Mouse (Mus musculus) right cerebral cortex, adult 2 months (tissue): ENCODE data around the gene Prkca.
A peak's percentile ranks its signal among the peaks of the same experiment; 100 is the strongest.
"Not testable (repeated sequence)": the region's sequence is repeated elsewhere in the genome, so short reads cannot be mapped to it uniquely, and the experiment has no call there.

Experiments
- DNase-seq, 2 experiments: peaks; one replicate each; pipeline ENCODE4 v3.0.0; 2021 to 2022; ENCODE audit warnings: low spot score in 2 of 2

Gene Prkca

DNA sequence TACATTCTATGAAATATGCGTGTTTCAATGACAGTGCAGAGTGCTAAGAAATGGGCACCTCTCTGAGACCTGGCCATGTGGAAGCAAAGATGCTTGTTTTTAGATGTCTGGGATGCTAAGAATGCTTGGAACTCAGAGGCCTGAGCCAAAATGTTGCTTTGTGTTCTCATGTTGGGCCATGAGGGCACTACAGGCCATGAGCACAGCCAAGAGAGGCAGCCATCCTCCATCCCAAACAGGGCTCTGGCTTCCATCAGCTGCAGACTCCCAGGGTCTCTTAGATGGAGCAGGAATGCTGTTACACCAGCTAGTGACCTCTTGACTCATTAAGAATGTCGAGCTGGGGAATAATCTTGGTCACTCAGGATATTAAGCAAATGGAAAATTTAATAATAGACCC is 224.9 kb downstream of the Prkca start:
- no peak for DNase-seq

DNA sequence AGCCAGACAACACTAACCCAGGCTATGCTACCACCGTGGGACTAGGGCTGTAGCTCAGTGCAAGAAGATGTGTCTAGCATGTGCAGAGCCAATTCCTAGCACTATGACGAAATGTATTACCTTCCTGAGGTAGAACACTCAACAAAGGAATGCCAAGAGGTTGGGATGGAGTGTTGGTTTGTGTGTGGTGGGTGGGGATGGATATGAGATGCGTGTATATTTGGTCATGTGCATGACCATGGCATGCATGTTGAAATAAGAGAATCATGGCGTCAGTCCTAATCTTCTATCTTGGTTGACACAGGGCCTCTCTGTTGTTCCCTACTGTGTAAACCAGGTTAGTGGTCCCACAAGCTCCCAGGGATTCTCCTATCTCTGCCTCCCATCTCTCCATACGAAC is 225.5 kb downstream of the Prkca start:
- no peak for DNase-seq

DNA sequence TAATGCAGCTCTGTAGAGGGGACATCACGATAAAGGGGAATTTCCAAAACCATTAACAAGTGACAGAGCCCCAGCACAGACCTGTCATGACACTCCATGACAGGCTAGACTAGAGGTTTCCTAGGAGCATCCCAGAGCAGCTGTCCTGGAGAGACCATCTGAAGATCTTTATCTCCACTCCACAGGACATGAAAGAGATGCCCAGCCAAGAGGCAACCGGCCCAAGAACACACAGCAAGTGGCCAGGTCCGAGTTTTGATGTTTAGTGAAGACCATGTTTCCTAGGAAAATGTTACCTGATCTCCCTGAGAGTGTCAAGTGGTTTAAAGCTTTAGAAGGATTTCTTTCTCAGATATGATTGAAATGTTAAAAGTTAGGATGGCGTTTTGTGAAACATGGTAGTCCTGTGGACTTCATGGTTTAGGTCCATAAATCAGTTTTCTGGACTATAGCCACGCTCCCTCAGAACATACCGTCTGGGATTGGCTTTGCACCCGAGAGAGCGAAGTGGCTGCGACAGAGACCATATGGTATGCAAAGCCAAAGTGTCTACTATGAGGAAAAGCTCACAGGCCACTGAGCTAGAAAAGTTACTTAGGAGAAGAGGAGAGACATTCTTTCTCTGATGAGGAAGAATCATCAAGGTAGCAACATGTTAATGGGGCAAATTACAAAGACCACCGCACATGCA is 226.2 kb downstream of the Prkca start:
- DNase-seq = no peak

DNA sequence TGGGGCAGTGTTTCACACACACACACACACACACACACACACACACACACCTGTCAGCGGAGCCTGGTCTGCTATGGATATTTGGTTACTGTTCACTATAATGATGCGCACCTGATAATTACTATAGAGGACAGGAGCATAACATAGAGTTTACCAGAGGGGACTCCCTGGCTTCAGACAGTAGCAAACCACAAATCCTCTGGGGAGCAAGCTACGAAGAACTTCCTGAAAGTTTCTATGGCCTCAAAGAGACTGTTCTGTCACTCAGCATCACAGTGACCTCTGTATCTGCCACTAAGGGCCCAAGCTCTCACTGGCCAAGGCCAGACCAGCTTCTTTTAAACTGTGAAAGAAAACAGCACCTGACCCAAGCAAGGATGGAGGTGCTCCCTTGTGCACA is 229.6 kb downstream of the Prkca start:
- no peak for DNase-seq

DNA sequence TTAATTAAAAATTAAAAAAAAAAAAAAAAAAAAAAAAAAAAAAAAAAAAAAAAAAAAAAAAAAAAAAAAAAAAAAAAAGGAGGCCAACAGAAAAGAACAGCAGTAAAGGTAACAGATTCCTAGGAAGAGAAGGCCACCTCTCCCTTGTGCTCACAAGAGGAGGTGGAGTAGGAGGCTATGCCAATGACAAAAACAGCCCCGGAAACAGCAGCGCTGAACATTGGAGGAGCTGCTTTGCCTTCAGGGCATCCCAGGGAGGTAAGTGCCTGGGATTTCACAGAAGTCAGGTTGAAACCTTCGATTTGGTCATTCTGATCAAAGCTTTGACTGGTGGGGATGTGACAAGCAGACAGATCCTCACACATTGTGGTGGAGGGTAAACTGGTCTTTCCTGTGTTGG is 231.3 kb downstream of the Prkca start:
- peak in 1 of 2 experiments; percentile 38 for DNase-seq

DNA sequence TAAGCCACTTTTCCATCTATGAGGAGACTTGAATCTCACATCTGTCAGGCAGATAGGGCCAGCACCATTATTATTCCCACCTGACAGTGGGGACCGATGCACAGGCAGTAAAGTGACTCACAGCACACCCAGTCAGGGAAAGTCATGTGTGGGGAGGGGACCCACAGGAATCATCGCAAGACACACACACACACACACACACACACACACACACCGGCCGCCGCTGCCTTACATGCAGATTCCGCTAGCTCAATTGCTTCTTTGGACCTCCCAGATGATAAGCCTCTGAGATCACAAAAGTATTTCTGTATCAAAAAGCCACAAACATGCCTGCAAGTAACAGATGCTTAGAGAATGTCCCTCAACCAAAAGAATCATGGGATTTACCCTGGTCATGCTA is 239.6 kb downstream of the Prkca start:
- no peak for DNase-seq

DNA sequence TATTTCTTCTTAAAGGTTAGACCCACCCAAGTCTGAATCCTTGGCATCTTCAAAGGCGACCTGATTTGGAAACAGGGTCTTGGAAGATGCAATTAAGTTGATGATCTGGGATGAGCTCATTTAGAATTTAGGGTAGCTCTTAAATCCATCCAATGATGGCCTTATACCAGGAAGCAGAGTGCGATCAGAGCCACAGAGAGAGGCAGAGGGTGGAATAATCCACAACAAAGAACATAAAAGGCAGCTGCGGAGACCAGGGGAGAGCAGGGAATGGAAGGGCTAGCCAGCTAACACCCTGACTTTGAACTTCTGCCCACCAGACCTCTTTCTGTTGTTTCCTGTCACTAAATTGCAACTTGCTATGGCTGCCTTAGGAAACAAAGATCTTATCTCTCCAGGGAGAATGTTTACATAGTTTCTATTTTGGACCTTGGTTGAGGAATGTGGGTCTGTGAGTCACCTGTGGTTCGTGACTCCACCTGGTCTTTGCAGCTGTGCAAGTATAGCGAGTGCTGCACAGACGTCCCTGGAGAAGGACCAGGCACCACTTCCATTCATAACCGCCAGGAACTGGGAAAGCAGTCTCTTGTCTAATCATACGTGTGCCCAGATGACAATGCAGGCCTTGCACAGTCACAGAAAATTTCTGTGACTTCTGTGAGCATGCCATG is 242.3 kb downstream of the Prkca start:
- peak in 1 of 2 experiments; percentile 35 for DNase-seq

DNA sequence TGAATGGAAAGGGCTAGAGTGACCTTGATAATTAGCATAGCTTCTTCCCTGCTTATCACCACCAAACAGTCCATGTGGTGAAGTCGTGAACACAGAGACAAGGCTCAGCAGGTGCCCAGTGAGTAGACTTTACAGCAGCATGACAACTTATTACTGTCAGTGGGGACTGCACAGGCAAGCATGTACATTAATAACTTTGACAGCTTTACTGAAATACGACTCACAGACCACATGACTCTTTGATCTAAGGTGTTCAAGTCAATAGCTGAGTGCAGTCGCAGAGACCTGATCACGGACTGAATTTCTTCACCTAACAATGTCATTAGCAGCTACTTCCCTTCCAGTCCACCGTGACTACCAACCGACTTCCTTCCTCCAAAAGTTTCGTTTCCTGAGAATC is 245.4 kb downstream of the Prkca start:
- no peak for DNase-seq

DNA sequence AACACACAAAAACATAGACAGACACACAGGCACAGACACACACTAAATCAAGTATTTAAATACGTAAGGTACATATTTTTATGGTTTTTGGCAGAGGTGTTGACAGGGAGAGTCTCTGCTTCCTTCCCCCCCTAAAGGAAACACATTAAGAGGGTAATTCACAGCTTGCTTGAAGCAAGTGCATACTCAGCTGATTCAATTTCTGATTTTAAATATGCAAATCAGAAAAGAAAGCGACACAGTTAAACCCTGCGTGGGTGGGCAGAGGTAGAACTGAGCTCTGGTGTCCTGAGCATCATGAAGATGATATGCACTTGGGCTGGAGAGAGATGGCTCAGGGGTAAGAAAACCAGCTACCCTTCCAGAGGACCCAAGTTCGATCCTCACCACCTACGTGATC is 248.9 kb downstream of the Prkca start:
- no peak for DNase-seq

DNA sequence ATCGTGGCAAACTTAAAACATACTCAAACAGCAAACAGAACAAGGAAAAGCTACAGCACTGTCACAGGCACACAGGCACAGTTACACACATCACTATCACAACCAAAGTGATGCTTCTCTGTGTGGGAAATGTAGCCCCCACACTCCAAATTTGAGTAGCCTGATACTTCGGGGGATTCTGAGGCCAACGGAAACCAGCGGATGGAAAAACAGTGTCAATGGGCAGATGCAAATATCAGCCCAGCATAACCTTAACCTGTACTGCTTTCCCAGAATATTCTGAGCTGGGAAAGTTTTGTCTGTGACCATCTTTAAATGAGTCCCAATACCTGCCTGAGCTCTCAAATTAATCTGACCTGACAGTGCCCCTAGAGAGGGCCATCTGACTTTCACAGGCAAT is 250.5 kb downstream of the Prkca start:
- DNase-seq = no peak

DNA sequence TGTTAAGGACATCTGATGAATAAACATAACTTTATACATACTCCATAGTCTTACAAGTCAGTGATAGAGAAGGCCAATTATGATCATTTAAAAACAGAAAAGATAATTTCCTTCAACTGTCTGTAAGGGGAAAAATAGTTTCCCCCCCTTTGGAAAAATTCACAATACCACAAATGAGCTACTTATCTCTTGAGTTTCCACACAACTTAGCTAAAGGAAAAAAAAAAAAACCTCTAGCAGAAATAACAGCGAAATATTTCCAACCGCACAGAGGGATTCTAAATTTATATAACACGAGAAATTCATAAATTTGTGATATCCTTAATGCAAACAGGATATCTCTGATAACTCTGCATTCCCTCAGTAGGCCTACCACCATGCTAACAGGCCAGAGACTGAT is 252.5 kb downstream of the Prkca start:
- DNase-seq = no peak

DNA sequence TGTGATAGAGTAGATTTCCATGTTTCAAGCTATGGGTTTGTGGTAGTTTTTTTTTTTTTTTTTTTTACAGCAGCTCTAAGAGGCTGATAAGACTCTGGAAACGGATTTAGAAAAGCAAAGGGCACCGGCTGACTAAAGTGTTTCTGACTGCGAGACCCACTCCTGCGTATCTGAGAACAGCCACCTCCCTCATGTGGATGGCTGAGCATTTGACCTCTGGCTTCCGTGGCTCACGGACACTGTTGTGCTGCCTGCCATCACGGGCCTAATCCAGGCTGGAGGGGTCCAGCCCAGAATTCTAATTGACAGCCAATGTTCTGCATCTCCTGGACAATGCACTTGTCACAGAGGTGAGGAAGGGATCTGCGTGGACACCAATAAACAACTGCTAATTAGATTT is 253.0 kb downstream of the Prkca start:
- no peak for DNase-seq

DNA sequence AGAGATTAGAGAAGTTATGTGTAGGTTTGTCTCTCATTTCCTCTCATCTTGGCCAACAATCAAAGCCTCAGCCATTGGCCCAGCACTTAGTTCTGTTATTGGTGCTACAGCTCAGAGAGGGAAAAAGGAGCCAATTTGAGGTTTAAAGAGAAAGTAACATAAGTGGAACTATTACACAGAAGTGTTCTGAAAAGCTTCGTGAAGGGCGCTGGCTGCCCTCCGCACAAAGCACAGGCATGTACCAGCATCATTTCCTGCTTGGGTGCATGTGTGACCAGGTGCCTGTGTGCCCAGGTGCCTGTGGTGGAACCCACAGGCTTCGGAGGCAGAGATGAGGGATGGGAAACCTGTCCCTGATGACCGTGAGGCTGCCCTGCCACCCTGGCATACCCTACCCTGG is 255.7 kb downstream of the Prkca start:
- DNase-seq = no peak

DNA sequence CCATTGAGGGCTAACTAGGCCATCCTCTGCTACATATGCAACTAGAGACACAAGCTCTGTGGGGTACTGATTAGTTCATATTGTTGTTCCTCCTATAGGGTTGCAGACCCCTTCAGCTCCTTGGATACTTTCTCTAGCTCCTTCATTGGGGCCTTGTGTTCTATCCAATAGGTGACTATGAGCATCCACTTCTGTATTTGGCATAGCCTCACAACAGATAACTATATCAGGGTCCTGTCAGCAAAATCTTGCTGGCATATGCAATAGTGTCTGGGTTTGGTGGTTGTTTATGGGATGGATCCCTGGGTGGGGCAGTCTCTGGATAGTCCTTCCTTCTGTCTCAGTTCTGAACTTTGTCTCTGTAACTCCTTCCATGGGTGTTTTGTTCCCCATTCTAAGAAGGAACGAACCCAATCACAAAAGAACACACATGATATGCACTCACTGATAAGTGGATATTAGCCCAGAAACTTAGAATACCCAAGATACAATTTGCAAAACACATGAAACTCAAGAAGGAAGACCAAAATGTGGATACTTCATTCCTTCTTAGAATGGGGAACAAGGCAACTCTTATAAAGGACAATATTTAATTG is 256.5 kb downstream of the Prkca start:
- DNase-seq = not testable (repeated sequence)

DNA sequence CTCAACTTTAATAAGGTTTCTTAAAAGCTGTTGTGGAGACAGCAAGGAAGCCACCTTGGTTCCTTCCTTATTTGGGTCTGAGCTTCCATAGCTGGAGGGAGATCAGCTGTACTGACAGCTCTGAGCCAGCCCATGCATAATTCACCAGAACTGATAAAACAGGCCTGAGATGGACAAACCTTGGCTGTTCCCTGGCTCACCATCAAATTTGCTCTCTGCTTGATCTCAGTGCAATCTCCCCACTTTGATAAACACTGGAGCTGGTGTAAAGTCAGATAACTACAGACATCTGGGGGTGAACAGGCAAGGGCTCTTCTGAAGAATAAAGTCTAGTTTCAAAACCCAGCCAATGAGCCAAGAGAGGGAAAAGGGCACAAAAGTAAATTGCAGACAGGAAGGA is 261.1 kb downstream of the Prkca start:
- DNase-seq = no peak

DNA sequence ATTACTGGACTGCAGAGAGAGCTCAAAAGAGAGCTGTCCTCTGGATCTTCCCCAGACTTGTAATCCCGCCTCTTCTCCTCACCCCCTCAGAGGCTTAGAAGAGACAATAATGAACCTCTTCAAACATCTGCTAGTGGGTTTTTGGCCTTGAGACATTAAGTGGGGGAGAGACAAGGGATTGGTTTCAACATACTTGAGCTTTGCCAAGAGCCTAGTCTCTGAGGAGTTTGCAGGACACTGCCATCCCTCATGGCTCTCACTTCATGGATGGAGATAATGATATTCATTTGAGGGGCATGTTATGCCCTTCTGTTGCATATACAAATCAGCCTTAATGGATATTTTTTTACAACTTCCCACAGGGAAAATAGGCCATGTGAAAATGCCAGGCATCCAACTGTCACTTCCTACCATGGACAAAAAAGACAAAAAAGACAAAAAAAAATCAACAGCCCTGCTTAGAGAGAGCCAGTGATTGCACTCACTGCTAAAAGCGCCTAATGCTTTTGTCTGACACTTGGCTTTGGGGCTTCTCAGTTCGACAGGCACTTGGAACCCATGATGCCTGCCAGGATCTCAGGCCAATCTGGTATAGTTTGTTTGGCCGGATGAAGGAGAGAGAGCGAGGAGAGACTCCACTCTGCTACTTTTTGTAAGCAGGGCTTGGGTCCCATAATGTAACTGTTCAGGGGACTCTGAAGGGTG is 263.6 kb downstream of the Prkca start:
- DNase-seq = no peak

DNA sequence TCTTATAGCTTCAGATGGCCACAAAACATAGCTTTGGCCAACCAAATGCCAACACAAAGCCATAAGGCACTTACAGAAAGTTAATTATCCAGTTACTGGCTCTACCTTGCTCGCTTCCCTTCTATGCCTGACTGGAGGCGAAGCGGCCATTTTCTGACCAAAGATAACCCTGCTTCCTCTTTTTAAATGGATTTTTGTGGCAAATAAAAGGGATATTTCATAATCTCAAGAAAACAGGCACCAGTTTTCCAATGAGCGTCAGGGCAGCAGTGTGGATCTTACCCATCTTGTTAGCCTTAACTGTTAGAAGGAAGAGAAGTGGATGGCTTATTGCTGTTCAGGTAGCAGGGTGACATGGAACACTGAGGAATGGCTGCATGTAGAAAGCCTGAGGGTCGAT is 264.3 kb downstream of the Prkca start:
- no peak for DNase-seq

DNA sequence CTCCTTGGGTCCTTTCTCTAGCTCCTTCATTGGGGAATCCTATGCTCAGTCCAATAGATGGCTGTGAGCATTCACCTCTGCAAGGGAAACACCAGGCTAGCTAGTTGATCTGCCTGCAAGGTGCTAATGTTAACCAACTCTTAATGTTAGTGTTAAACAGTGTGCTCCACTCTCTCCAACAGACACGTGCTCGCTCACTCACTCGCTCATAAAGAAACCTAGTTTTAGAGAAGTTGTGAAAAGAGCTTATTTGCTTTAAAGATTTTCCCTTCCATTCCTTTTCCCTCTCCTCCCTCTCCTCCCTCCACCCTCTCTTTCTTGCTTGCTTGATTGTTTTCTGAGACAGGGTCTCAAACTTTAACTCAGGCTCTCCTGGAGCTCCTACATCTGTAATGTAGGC is 266.2 kb downstream of the Prkca start:
- no peak for DNase-seq

DNA sequence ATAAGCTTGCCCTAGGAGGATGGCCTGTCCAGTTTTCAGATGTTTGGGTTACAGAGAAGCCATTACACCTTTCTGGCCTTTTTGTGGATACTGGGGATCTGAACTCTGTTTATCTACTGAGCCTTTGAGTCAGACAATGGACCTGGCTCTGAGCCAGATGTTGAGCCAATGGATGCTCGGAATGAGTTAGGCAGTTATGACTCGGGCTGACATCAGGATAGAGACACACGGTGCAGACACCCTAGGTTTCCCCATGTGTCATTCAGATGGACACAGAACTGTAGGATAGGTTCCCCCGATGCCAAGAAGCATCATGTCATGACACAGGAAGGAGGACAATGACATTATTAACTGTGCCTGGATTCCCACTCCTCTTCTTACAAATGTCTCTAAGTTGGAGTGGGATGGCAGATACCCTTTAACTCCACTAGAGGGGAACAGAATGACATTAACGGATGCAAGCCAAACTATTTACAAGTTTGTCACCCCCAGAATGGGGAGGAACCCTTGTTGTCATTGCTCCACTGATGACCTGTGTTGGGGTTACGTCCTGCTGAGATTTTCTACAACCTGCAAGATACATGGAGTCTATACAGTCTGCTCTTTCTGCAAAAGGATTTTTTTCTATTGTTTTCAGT is 271.0 kb downstream of the Prkca start:
- no peak for DNase-seq

DNA sequence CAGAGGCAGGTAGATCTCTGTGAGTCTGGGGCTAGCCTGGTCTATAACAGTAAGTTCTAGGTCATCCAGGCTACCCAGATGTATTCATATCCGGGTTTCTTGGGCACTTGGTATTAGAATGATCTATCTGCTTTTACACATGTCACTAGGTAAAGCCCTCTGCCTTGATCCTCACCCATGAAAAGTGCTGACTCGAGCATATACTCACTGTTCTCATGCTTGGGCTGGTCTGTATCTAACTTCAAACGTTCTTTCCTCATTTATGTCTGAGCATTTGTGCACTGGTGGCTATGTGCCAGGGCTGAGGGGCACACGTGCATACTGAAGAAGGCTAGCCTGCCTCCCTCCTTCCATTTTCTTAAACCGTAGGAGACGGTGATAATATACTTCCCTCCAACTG is 272.5 kb downstream of the Prkca start:
- DNase-seq = no peak

DNA sequence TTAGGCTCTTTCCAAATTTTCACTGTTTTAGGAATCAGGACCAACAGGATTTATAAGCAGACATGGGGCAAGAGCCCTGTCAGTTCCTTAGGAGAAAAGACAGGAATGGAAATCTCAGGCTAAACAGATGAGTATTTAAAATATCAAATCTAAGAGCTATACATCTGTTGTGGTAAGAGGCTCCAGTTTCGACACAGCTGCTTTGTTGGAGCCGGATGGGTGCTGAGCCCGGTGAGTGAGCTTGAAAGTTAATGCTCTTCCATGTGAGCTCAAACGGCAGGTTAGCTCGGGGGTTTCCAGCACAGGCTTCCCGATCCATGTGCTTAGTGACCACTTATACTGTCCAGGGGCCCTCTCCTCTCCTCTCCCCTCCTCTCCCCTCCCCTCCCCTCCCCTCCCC is 273.7 kb downstream of the Prkca start:
- DNase-seq = no peak

DNA sequence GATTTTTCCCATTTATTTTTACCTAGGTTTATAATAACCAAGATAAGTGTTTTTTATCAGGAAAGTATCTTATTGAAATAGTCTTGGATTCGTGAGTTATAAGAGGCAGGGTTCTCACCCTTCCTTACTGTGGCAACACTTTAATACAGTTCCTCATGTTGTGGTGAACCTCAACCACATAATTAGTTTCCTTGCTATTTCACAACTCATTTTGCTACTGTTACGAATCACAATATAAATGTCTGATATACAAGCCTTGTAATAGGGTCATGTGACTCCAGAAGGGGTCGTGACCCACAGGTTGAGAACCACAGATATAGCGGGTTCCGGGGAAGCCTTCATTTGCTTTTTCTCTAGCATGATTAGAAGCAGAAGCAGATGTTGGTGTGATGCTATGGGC is 275.3 kb downstream of the Prkca start:
- no peak for DNase-seq
